Mouse (Mus musculus): ENCODE results near the gene Dad1. TPM values are rescaled to one million over a fixed set of nuclear protein-coding genes. Genes with fewer than 3 reads are reported as not detected.

Gene Dad1
- total RNA-seq, 2 experiments from 2014 or later = 115 to 120 TPM

Other genes starting within 250 kb of the Dad1 start
- gene Abhd4, start 84 bp upstream of the Dad1 start, total RNA-seq (2021) = 10 to 100 TPM; 42.8 to 46.2 TPM
- not detected for gene Olfr49, start 30.8 kb upstream of the Dad1 start, total RNA-seq (2021)
- 10 to 100 TPM; 49.2 to 55.1 TPM for gene Oxa1l, start 106.7 kb upstream of the Dad1 start, total RNA-seq (2021)
- gene Slc7a7, start 163.7 kb upstream of the Dad1 start, total RNA-seq (2021) = 1 to 10 TPM; 2.3 to 4.0 TPM
- gene Mrpl52, start 172.8 kb upstream of the Dad1 start, total RNA-seq (2021) = 10 to 100 TPM; 89.2 to 93.8 TPM
- 10 to 100 TPM; 12.0 to 12.6 TPM for gene Mmp14, start 177.5 kb upstream of the Dad1 start, total RNA-seq (2021)
- gene Lrp10, start 210.0 kb upstream of the Dad1 start, total RNA-seq (2021) = 10 to 100 TPM; 21.1 to 22.2 TPM
- gene Rem2, start 222.0 kb upstream of the Dad1 start, total RNA-seq (2021) = 1 to 10 TPM; 4.2 to 7.5 TPM